Mouse (Mus musculus): ENCODE measurements at regions not wholly inside any gene's neighbourhood (a gene's known extent, or its start where the extent isn't known, plus 50 kb on each side); places are given as distances from the start of the nearest gene placed in this dataset.

- intact Hi-C loops (cut with DNase I): no loop called here
- no peak for DNase-seq
Observed at GRCm38 (mm10) chr15:87421743-87422142, 122.4 kb upstream of the Fam19a5 start.

GRCm38 (mm10) chr15:87433306-87433705, 110.8 kb upstream of the Fam19a5 start:
- intact Hi-C loops (cut with DNase I): no loop called here
- no peak for DNase-seq

- intact Hi-C loops (cut with DNase I): no loop called here
- no peak for DNase-seq
Observed at GRCm38 (mm10) chr15:87433901-87434300, 110.2 kb upstream of the Fam19a5 start.

- DNase-seq: no peak
- intact Hi-C loops (cut with DNase I): no loop called here
Observed at GRCm38 (mm10) chr15:87435566-87435965, 108.5 kb upstream of the Fam19a5 start.

GRCm38 (mm10) chr15:87437611-87438010, 106.5 kb upstream of the Fam19a5 start:
- no peak for DNase-seq
- intact Hi-C loops (cut with DNase I): no loop called here

GRCm38 (mm10) chr15:87458932-87459331, 85.2 kb upstream of the Fam19a5 start:
- intact Hi-C loops (cut with DNase I): no loop called here
- DNase-seq: no peak

GRCm38 (mm10) chr15:87476247-87476646, 67.9 kb upstream of the Fam19a5 start:
- no peak for DNase-seq
- intact Hi-C loops (cut with DNase I): no loop called here

GRCm38 (mm10) chr15:87476862-87477490, 67.1 kb upstream of the Fam19a5 start:
- DNase-seq: no peak

GRCm38 (mm10) chr15:87480758-87481157, 63.3 kb upstream of the Fam19a5 start:
- no peak for DNase-seq
- intact Hi-C loops (cut with DNase I): no loop called here

More at GRCm38 (mm10) chr15:87476862-87477490, 67.1 kb upstream of the Fam19a5 start:
- intact Hi-C loops (cut with DNase I): no loop called here

Small RNAs in the stretch of these regions (microRNA-seq; reads per million reads assigned to microRNA genes)
- gene Gm23416: 0 reads per million in 2 experiments
